Mouse (Mus musculus) left cerebral cortex, postnatal 25 days (tissue): ENCODE results near the gene Sh3rf1. TPM values are rescaled to one million over a fixed set of nuclear protein-coding genes. Genes with fewer than 3 reads are reported as not detected.

Experiments used
- DNase-seq, 2 experiments: peaks; one replicate each; pipeline ENCODE4 v3.0.0; 2022; ENCODE audit warnings: low spot score in 2 of 2, mixed read lengths in 1 of 2
- intact Hi-C: fragments of 180-260 bp; cut with DNase I; formaldehyde crosslinking; loops from one replicate; pipeline ENCODE4 v1.15.1; 2025
- total RNA-seq, 2 experiments: library from RNA; stranded (reverse); gene quantifications; 2 replicates each; pipeline ENCODE4 v1.2.3; 2021

Gene Sh3rf1
- total RNA-seq, 2 experiments from 2014 or later = 36.8 to 39.8 TPM

- no peak for DNase-seq
- intact Hi-C loops = no loop called here
Observed at GRCm38 (mm10) chr8:61436147-61436546, 212.5 kb downstream of the Sh3rf1 start.

GRCm38 (mm10) chr8:61436586-61437304, 213.1 kb downstream of the Sh3rf1 start:
- intact Hi-C loops = no loop called here
- DNase-seq = no peak

- DNase-seq = no peak
- intact Hi-C loops = no loop called here
Observed at GRCm38 (mm10) chr8:61437305-61437605, 213.6 kb downstream of the Sh3rf1 start.

- no peak for DNase-seq
- intact Hi-C loops = no loop called here
Observed at GRCm38 (mm10) chr8:61442988-61443387, 219.3 kb downstream of the Sh3rf1 start.

- no peak for DNase-seq
- intact Hi-C loops = no loop called here
Observed at GRCm38 (mm10) chr8:61444358-61444757, 220.7 kb downstream of the Sh3rf1 start.

Other genes with a start within 250 kb of the Sh3rf1 start
- gene Clcn3, start 240.6 kb upstream of the Sh3rf1 start, total RNA-seq = 100 to 1,000 TPM; 130 to 131 TPM
- 10 to 100 TPM; 23.0 to 30.4 TPM for gene Nek1, start 230.7 kb upstream of the Sh3rf1 start, total RNA-seq